Mouse (Mus musculus): ENCODE results near the gene Gm11937.
"Not testable (repeated sequence)": the region's sequence is repeated elsewhere in the genome, so short reads cannot be mapped to it uniquely, and the experiment has no call there.

Gene Gm11937

GRCm38 (mm10) chr11:99610089-99610488, at the start of gene Gm11937:
Gm11937 (minus strand) TSS chr11:99610189.
- DNase-seq (ENCODE audit: low spot score in 2 of 2): not testable (repeated sequence)

GRCm38 (mm10) chr11:99659256-99659655, 49.3 kb upstream of the Gm11937 start:
- no peak for DNase-seq (ENCODE audit: low spot score in 2 of 2)

GRCm38 (mm10) chr11:99658467-99659010, 48.5 kb upstream of the Gm11937 start, which contains the start of gene Gm11563:
Gm11563 (minus strand) TSS chr11:99658960.
- not testable (repeated sequence) for DNase-seq (ENCODE audit: low spot score in 2 of 2)

- DNase-seq (ENCODE audit: low spot score in 2 of 2): no peak
Measured at GRCm38 (mm10) chr11:99657051-99657450, 47.1 kb upstream of the Gm11937 start.

- DNase-seq (ENCODE audit: low spot score in 2 of 2): no peak
Measured at GRCm38 (mm10) chr11:99650136-99650535, 40.1 kb upstream of the Gm11937 start, which contains the start of gene Gm11555. Gm11555 (minus strand) TSS chr11:99650236.

GRCm38 (mm10) chr11:99646444-99646843, 36.5 kb upstream of the Gm11937 start:
- DNase-seq (ENCODE audit: low spot score in 2 of 2): no peak

- DNase-seq (ENCODE audit: low spot score in 2 of 2): no peak
Measured at GRCm38 (mm10) chr11:99644351-99644750, 34.4 kb upstream of the Gm11937 start.

- DNase-seq (ENCODE audit: low spot score in 2 of 2): not testable (repeated sequence)
Measured at GRCm38 (mm10) chr11:99643635-99644139, 33.7 kb upstream of the Gm11937 start, which contains the start of gene Krtap4-7. Krtap4-7 (minus strand) TSS chr11:99644089.

- DNase-seq (ENCODE audit: low spot score in 2 of 2): no peak
Measured at GRCm38 (mm10) chr11:99640926-99641325, 30.9 kb upstream of the Gm11937 start.

- DNase-seq (ENCODE audit: low spot score in 2 of 2): no peak
Measured at GRCm38 (mm10) chr11:99637086-99637485, 27.1 kb upstream of the Gm11937 start.

GRCm38 (mm10) chr11:99634653-99635134, 24.7 kb upstream of the Gm11937 start, which contains the start of gene Krtap4-2:
Krtap4-2 (minus strand) TSS chr11:99635084.
- no peak for DNase-seq (ENCODE audit: low spot score in 2 of 2)

- no peak for DNase-seq (ENCODE audit: low spot score in 2 of 2)
Measured at GRCm38 (mm10) chr11:99633293-99633692, 23.3 kb upstream of the Gm11937 start.

GRCm38 (mm10) chr11:99630890-99631289, 20.9 kb upstream of the Gm11937 start:
- no peak for DNase-seq (ENCODE audit: low spot score in 2 of 2)

GRCm38 (mm10) chr11:99628138-99628537, 18.1 kb upstream of the Gm11937 start, which contains the start of gene Krtap4-1:
Krtap4-1 (minus strand) TSS chr11:99628238.
- no peak for DNase-seq (ENCODE audit: low spot score in 2 of 2)

GRCm38 (mm10) chr11:99620335-99620734, 10.3 kb upstream of the Gm11937 start, which contains the start of gene Gm11562:
Gm11562 (minus strand) TSS chr11:99620435.
- DNase-seq (ENCODE audit: low spot score in 2 of 2): no peak

GRCm38 (mm10) chr11:99614796-99615363, 4.9 kb upstream of the Gm11937 start, which contains the start of gene Krtap2-4:
Krtap2-4 (minus strand) TSS chr11:99614846.
- DNase-seq (ENCODE audit: low spot score in 2 of 2): no peak

- no peak for DNase-seq (ENCODE audit: low spot score in 2 of 2)
Measured at GRCm38 (mm10) chr11:99609126-99609525, 863 bp downstream of the Gm11937 start.

- DNase-seq (ENCODE audit: low spot score in 2 of 2): not testable (repeated sequence)
Measured at GRCm38 (mm10) chr11:99603208-99603607, 6.8 kb downstream of the Gm11937 start, which contains the start of gene Gm11938. Gm11938 (minus strand) TSS chr11:99603308.

GRCm38 (mm10) chr11:99597742-99598141, 12.2 kb downstream of the Gm11937 start, which contains the start of gene Krtap9-3:
Krtap9-3 (minus strand) TSS chr11:99598105.
- DNase-seq (ENCODE audit: low spot score in 2 of 2): not testable (repeated sequence)

GRCm38 (mm10) chr11:99590981-99591380, 19.0 kb downstream of the Gm11937 start, which contains the start of gene Krtap1-3:
Krtap1-3 (minus strand) TSS chr11:99591339.
- DNase-seq (ENCODE audit: low spot score in 2 of 2): no peak

GRCm38 (mm10) chr11:99585096-99585495, 24.9 kb downstream of the Gm11937 start:
- DNase-seq (ENCODE audit: low spot score in 2 of 2): no peak

GRCm38 (mm10) chr11:99583245-99583704, 26.7 kb downstream of the Gm11937 start, which contains the start of gene Krtap1-4:
Krtap1-4 (minus strand) TSS chr11:99583654.
- no peak for DNase-seq (ENCODE audit: low spot score in 2 of 2)
